Mouse (Mus musculus) common myeloid progenitor, adult 5-6 weeks (primary cell): ENCODE measurements around the gene Pax9. TPM values are rescaled to one million over a fixed set of nuclear protein-coding genes. Genes with fewer than 3 reads are reported as not detected.

Experiments
- ATAC-seq: replicated peaks from 2 replicates; pipeline ENCODE4 v1.8.0; 2016; ENCODE audit warnings: low read depth, mild to moderate bottlenecking, moderate TSS enrichment, inconsistent platforms; ENCODE audit not compliant: poor library complexity, severe bottlenecking
- total RNA-seq: library from RNA; stranded (forward); fragments of 200-1000, 187-1606 nt; gene quantifications from 2 replicates; pipeline ENCODE4 v1.2.3, GENCODE M21; 2017

Gene Pax9
- total RNA-seq, result not detected in 2 replicates

DNA sequence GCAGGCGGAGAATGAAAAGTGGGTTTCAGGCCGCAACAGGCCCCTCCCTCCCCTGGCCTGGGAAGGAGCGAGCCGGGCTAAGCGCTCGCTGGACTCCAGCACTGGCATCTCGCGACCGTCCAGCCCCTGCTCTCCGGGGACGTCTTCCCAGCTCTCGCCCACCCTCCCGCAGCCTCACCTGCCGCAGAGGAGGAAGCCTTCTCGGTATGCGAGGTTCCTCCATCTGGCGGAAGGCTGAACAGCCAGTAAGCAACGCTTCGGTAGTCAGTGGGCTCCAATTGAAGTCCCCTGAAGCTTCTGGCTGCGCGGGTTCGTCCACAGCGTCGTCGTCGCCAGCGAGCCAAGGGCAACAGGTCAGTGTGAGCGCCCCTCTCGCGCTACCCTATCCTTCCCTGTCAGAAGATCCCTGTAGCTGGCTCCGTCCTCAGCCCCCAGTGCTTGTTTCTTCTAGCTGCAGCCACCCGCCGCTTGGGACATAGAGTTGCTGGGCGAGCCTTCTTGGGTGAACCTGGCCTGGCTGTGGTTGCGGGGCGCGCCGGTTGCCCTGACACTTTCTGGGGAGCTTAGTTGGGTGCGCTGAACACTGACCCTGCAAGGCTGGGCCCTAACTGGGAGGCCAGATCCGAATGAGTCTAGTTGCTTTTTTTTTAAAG is at the start of gene Pax9:
Pax9 (plus strand) TSS at position 341 of the 653 bp plus-strand sequence.
- no peak for ATAC-seq

DNA sequence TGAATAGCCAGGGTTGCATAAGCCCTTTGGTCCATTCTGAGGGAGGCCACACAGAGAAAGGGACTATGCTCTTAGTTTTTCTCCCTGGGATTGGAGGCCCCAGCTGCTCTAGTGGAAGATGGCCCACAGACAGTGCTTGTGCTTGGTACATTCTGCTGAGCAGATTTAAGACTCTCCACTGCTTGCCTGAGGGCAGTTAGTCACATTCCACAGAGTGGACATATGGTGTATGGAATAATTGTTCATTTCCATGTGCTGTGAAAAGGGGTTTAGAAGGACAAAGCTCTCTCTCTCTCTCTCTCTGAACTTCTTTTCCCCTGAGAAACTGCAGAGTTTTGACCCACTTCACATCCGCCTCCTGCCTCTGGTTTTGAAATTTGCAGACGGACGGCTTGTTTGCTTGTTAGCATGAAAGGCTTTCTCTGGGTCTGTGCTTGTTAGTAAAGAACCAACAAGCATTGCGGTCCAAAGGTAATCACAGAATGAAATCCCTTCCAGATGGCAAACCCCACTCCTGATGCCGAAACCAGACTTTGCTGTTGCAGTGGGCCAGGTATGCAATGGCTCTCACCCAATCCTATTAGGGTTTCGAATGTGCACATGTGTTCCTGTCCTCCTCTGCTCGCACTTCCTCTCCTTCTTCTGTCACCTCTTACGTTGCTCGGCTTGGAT is 22.0 kb upstream of the Pax9 start:
- ATAC-seq, result no peak

DNA sequence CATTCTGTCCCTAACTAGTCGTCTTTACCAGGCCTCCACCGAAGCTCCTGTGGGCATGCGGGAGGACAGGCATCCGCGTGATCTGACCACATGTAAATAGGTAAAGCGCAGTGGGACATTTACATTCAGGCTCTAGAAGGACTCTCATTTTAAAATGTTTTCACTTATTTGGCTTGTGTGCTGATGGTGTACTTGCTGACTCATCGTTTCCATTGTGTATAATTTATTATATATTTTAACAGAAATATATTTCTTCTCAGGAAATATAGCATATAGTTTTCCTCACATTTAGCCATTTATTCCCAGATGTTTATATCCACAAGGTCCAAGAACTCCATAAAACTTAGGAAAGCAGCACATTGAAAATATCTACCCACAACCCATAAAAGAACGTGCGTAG is 20.8 kb upstream of the Pax9 start:
- no peak for ATAC-seq

DNA sequence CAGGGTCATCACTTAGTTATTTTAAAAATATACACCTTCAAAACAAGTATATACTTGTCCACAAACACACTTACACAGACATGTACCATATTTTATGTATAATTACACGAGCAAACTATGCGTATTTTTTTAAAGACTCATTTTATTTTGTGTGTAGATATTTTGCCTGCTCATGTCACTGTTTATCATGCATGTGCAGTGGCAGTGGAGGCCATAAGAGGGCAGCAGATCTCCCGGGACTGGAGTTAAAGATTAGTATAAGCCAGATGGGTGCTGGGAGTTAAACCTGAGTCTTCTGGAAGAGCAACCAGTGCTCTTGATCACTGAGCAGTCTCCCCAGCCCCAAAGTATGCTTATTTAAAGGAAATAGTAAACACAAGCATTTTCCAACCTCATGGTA is 16.8 kb upstream of the Pax9 start:
- no peak for ATAC-seq

DNA sequence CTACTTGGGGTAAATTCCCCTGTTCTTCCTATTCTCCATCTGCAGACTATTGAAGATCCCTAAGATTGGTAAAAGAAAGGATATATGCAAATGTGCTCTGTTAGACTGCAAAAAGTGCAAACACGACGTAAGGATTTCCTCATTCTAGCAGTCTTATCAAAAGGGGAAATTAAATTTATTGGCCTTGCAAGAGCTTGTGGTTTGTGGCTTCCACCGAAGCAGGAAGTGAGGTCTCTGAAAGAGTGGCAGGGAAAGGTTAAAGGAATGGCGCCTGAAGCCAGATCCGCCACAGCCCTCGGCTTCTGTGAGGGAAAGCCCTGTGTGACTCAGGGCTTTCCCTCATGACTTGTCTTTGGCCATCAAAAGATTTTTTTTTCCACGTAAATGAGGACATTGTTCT is 13.9 kb upstream of the Pax9 start:
- peak; percentile 94 for ATAC-seq

DNA sequence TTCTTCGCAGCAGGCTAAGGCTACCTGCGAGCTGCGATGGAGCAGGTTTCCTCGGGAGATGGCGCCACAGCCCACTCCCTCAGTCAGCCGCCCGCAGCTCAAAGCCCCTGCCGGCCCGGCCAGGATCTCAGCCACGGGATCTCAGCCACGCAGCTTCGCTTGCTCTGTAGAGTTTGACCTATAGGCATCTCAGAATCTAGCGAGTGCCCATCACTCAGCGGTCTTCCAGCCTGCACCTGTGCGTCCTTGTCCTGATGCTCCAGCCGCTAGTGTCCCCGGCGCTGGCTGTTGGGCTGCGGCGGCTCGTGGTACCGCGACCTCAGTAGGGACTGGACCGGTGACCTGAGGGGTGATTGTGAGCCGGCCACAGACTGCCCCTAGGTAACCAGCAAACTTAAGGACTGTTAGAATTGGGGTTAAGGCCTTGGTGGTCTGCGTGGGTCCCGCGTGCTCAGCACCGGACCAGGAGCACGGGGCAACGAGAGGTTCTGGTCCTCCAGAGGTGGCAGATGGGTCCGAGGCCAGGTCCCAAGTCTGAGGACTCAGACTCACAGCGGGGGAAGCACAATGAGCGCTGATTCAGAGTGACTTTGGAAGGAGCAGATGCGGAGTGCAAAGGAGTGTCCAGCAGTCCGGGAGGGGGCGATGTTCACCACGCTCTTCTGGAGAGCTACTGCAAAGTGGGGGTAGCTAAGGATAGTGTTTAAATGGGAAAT is 10.3 kb upstream of the Pax9 start:
- no peak; the same call in 1 of the 2 replicates for ATAC-seq

DNA sequence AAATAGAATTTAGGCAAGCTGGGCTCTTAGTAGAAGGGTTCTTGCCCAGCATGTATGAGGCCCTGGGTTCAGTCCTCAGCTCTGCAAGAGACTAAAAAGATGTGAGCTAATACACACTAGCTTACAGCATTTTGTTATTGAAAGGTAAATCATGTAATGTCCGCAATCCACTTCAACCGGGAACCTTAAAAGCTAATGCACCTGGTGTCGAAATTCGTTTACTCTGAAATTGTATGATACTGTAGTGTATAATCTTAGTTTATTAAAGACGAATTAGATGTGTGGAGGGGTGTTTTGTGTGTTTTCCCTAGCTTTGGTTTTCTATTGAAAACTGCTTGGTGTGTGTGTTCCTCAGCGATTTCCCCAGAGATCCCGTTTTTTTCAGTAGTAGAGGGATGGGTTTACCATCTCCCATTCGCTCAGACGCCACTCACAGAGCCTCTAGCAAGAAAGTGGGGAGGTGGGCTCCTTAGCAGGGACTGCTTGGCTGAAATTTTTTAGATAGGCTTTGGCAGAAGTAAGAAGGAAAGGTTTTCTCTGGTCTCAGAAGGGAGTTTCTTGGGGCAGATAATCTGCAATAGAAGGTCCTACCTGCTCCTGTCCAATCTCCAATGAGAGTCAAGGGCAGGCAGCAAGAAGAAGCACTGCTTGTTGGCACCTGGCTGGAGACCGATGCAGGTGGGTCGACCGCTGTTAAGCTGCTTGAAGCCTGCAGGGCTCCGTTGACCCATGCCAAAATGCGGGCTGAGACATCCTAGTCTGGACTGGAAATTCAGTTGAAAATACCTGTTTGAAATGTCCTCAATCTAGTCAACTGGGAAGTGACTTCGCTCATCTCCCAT is 3.7 kb upstream of the Pax9 start:
- no peak for ATAC-seq

DNA sequence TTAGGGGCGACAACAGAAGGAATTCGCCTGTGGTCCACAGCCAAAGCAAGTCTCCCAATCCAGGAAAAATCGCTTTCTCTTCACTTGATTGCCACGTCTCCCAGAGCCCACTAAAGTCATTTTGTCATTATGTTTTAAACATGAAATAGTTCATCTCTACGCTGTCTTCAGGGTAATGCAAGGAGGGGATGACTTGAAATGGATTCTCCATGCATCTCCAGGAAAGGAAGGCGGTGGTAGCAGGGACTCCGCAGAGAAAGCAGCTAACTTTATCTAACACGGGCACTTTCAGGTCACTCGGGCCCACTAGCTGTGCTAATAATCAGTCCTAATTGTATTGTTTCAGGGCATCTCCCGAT is 3.1 kb upstream of the Pax9 start:
- ATAC-seq, result no peak

DNA sequence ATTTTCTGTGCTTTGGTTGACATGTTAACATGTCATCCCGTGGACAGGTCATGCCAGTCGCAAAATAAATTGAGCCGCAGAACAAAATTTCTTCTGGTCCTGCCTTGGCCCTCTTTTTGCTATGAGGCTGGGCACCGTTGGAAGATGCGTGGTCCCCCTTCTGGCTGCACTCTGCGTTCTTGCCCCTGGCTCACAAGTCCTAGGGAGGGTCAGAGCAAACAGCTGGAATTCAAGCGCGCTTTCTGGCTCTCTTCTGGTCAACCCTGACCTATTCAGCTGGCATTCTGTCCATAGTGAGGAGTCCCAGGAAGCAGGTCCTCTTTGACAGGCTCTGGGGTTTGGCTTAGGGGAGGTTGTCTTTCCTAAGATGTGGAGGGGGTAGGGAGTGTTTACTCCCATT is 2.6 kb upstream of the Pax9 start:
- ATAC-seq, result no peak

DNA sequence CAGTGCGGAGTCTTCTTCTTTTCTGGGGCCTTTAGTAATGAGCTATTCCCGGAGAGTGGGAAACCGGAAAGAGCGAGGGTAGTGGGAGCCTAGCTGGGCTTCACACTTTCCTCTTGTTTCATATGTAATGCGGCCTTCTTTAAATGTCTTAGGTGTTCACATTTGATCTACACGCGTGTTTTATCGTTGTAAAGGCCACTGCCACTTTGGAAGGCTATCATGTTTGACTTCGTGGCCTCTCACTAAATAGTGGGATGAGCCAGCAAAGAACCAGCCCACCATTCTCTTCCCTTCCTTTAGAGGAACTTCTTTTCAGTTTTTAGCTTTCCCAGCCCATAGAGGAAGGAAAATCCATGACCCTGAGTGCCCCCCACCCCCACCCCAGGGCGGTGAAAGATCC is 2.2 kb upstream of the Pax9 start:
- no peak for ATAC-seq

DNA sequence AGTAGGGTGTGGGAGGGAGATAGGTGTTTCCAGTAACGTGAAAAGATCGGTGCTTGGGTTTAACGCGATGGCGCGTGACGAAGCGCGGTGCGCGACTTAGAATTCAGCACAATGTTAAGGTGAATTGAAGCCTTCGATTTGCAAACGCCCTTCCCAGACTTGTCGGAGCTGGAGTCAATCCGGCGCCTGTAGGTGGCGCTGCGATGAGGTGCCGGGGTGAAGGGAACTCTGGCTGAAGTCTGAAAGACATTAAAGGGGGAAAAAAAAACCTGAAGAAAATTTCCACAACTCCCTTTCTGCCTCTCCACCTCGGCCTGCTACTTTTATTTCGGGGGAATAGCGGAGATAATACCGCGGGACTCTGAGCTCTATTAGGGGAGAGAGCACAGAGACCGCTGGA is 1.8 kb upstream of the Pax9 start:
- ATAC-seq, result peak; percentile 33; the same call in 1 of the 2 replicates

DNA sequence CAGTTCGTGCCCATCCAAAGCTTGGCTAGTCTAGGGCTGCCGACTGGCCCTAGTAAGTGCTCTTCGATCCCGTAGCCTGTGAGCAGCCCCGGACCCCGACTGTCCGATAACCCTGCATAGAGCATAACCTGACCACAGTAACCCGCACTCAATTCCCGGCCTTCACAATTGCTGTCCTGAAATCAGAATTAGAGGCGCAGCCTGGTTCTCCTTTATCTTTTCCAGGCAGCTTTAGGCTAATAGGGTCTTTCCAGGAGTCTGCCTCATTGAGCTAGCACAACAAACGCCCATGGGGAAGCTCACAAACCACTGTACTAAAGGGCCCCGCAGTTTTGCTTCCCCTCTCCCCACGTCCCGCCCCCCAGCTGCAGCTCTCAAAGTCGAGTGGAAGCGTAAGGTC is 1.2 kb upstream of the Pax9 start:
- 0 out of 2 replicates have a peak, but pooled peaks have one; percentile 10 for ATAC-seq

DNA sequence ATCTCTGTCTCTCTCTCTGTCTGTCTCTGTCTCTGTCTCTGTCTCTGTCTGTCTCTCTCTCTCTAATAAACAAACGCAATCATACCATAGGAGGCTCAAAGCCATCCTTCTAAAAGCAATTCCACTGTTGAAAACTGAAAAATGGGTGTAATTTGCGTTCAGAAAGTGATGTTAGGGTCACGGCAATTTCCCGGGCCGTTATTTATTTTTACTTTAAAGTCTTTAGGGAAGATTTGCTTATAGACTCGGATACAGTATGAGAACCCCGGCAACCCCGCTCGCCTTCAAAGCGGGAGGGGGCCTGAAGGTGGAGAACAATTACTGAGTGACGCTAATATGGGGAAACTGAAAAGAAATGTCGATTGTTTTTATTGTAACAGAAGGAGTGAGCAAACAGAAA is 566 bp upstream of the Pax9 start:
- no peak for ATAC-seq

DNA sequence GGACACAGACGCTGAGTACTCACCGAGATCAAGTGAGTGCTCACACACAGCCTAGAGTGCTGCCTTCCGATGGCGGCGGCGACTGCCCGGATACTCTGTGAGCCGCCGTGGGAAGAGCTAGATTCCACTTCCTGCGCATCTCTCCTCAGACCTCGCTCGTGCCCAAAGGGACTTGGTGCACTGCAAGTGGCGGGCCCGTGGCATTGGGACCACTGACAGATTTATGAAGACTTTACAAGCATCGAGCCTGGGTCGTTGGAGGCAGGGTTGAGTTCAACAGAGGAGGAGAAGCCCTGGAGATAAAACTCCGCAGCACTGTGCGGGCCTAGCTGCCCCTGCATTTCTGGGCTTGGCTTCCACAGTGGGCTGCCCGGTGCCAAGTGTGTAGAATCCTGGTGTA is 969 bp downstream of the Pax9 start:
- ATAC-seq, result no peak

DNA sequence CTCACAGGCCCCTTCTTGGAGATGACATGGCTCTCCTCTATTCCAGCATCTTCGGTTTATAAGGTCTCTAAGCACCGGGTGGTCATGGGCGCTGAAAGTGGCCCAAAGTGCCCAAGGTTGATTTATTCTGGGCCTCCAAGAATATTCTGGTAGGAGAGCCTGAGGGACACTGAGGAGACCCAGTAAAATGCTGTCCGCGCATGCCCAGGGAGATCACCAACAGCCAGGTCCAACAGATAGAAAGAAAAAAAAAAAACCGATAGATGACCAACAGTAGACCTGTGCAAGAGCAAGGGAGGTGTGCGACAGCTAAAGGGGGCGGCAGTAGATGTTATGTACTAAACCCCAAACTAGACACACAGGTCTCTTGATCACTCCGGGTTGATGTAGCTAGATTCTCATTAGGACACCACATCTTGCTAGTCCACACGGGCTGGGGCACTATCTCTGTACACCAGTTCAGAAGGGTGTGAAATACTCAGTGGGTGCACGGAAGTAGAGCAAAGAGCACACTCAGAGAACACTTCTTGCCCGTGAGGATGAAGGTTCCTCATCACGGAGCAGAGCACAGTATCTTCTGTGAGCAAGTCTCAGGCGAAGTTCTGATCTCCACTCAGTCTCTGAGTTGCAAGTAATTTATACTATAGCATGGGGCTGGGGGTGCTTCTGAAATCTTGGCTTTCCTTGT is 2.0 kb downstream of the Pax9 start:
- no peak for ATAC-seq

DNA sequence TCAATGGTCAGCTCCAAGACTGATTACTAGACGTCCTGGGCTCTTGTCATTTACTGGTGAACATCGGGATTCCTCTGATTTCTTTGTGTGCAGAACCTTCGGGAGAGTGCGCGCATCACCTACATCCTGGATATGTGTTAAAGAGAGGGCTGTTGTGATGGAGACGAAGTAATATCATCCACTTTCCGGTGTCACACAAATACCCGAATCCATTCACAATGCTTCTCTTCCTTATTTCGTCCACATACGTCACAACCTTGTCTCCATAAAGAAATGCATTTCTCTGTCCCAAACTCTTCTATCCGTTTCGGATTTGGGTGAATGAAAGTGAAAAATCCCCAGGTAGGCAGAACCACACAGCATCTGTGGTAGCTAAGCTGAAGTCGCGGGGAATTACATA is 2.8 kb downstream of the Pax9 start:
- no peak for ATAC-seq

DNA sequence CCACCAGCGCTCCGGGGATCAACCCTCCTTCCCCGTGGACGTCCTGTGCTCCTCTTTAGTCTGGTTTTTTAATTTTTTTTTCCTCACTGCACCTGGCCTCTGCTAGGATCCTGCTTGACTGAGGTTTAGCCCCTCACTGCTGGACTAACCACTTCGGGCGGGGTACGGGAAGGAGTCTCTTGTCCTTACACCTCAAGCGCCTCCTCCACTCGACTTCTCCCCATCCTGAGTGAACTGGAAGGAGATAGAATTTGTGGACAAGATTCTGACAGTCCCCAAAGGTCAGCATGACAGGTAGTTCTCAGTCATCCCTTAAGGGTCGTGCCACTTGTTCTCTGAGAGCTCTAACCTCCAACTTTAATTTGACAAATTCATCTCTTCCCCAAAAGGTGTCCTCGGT is 3.4 kb downstream of the Pax9 start:
- ATAC-seq, result no peak

DNA sequence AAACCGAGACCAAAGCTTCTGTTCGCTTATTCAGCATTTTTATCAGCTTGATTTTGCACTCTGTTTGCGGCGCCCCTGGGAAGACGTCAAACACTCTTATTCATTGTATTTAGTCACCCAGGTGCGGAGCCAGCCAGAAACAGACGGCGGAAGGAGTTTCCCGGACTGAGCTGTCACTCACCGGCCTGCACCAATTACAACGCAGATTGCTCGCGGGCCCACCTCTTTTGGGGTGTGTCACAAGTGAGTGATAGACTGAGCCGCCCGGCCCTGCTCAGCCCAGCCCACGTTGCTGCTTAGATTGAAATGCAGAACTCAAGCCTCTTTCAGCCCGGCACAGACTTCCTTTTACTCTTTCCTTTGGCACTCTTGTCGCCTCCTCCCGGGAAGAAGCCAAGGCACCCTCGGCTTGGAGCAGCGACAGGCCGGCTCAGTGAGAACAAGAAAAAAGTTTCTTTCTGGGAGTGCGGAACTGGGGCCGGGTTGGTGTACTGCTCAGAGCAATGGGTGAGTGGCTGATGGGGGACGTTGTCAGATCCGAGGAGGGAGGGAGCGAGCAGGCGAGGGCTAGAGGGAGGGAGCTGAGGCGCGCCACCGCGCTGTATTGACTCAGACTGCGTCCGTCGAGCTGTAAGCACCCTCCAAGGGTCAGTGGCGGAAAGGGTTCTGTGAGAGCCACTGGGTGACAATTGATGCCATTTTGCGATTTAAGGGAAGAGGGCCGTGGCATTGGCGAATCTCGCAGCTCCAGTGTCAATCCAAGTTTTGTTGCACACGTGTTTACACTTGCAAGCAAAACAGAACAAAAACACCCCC is 4.0 kb downstream of the Pax9 start:
- ATAC-seq, result peak; percentile 66
